Mouse (Mus musculus) adrenal gland, postnatal 14 days (tissue): ENCODE results near the gene Rpe. TPM values are rescaled to one million over a fixed set of nuclear protein-coding genes. Genes with fewer than 3 reads are reported as not detected.

Experiments used
- total RNA-seq: library from RNA; stranded (reverse); gene quantifications from 2 replicates; pipeline ENCODE4 v1.2.3, GENCODE M21; 2021

Rpe gene
- total RNA-seq, 1 experiment from 2014 or later, result 71.7 TPM

Other genes with a start within 250 kb of the Rpe start
- gene Unc80, start 232.5 kb upstream of the Rpe start, total RNA-seq, result 10.7 and 10.8 TPM in 2 replicates
- gene Kansl1l, start 116.7 kb downstream of the Rpe start, total RNA-seq, result 21.1 and 21.9 TPM in 2 replicates
- gene Acadl, start 162.4 kb downstream of the Rpe start, total RNA-seq, result 1,251 and 1,324 TPM in 2 replicates
- 26.2 and 31.1 TPM in 2 replicates for gene Myl1, start 244.6 kb downstream of the Rpe start, total RNA-seq